Mouse (Mus musculus): ENCODE data around the gene Prf1. TPM values are rescaled to one million over a fixed set of nuclear protein-coding genes. Genes with fewer than 3 reads are reported as not detected.

Prf1 gene
- polyA plus RNA-seq, 1 experiment from 2014 or later: not detected

DNA sequence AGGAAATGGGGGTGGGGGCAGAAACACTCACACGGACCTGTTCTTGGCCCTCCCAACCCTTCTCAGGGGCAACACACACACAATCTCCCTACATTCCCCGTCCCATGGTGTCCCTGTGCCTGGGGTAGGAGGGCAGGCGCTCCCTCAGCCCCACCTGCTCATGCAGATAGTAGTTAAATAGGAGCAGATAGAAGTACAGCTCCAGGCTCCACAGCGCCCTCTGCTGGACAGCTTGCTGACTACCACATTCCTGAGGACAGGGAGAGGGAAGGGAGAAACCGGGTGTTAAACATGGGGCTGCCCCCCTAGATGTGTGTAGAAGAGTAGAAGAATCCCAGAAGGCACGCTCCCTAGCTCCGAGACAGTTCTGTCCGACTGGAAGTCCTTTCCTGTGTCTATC lies 46.3 kb downstream of the Prf1 start:
- Histone ChIP-seq H3K9ac (no peak overlapping the region), H3K9me3 (no peaks in the 10 kb centered on the region), H3K4me3 (no peak overlapping the region), H3K27ac (no peak overlapping the region), H3K36me3 (peaks cover 35% of the 10 kb centered on the region), H3K4me1 (peaks cover 28% of the 10 kb centered on the region), H3K27me3 (no peaks in the 10 kb centered on the region), H3K4me2 (no peak overlapping the region)
- 70% methylated on average over 8 of the region's 8 CpGs for WGBS
- no peak for ATAC-seq (ENCODE audit: borderline replicate concordance, extremely low read depth, low FRiP score, low TSS enrichment)

- no peak overlapping the region for H3K27ac ChIP-seq
- no peak for ATAC-seq (ENCODE audit: borderline replicate concordance, extremely low read depth, low FRiP score, low TSS enrichment)
- peaks cover 43% of the 10 kb centered on the region for H3K36me3 ChIP-seq
- H3K4me3 ChIP-seq: no peak overlapping the region
- H3K4me1 ChIP-seq: peaks cover 28% of the 10 kb centered on the region
- H3K9ac ChIP-seq: no peak overlapping the region
- no peaks in the 10 kb centered on the region for H3K27me3 ChIP-seq
- no peak overlapping the region for H3K4me2 ChIP-seq
- no peaks in the 10 kb centered on the region for H3K9me3 ChIP-seq
- 49% methylated on average over 8 of the region's 8 CpGs for WGBS
Measured at GRCm38 (mm10) chr10:61345179-61345578, 47.5 kb downstream of the Prf1 start.

GRCm38 (mm10) chr10:61346374-61346773 lies 48.7 kb downstream of the Prf1 start:
- no peaks in the 10 kb centered on the region for H3K9me3 ChIP-seq
- peaks cover 41% of the 10 kb centered on the region for H3K36me3 ChIP-seq
- peak overlapping the region; percentile 79 for H3K27ac ChIP-seq
- H3K9ac ChIP-seq: no peak overlapping the region
- no peaks in the 10 kb centered on the region for H3K27me3 ChIP-seq
- 13% methylated on average over 10 of the region's 10 CpGs for WGBS
- peak; percentile 16; the same call in 1 of the 2 replicates for ATAC-seq (ENCODE audit: borderline replicate concordance, extremely low read depth, low FRiP score, low TSS enrichment)
- no peak overlapping the region for H3K4me3 ChIP-seq
- H3K4me1 ChIP-seq: peaks cover 28% of the 10 kb centered on the region
- no peak overlapping the region for H3K4me2 ChIP-seq

DNA sequence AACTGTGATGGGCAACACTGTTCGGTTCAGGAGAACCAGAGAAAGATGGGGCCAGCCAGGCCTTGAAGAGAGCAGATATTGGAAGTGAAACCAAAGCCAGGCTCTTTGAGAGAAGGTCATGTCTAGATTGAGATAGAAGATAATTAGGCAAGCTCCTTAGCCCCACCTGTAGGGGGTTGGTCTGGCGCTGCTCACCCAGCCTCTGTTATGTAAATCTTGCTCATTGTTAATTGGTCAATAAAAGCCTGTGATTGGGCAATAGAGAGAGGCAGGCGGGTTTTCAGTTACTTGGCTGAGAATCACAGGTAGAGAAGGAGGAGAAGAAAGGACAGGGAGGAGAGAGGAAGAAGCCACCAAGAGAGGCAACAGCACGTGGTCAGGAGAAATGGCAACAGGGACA lies 53.6 kb downstream of the Prf1 start:
- Histone ChIP-seq H3K9me3 (no peaks in the 10 kb centered on the region), H3K9ac (no peak overlapping the region), H3K27ac (no peak overlapping the region), H3K4me3 (no peak overlapping the region), H3K27me3 (no peaks in the 10 kb centered on the region), H3K4me2 (no peak overlapping the region), H3K36me3 (peaks cover 48% of the 10 kb centered on the region), H3K4me1 (peaks cover 15% of the 10 kb centered on the region)
- 85% methylated on average over 4 of the region's 4 CpGs for WGBS
- no peak for ATAC-seq (ENCODE audit: borderline replicate concordance, extremely low read depth, low FRiP score, low TSS enrichment)

Other genes with a start within 250 kb of the Prf1 start
- gene Pcbd1, start 208.5 kb upstream of the Prf1 start, polyA plus RNA-seq (2015; fragmentation: Nextera tagmentation; extraction: Ambion mirVana): 70.4 and 73.5 TPM in 2 replicates
- 59.6 and 62.7 TPM in 2 replicates for gene Sgpl1, start 150.1 kb upstream of the Prf1 start, polyA plus RNA-seq (2015; fragmentation: Nextera tagmentation; extraction: Ambion mirVana)
- 5.7 and 17.0 TPM in 2 replicates for gene Tbata, start 125.9 kb upstream of the Prf1 start, polyA plus RNA-seq (2015; fragmentation: Nextera tagmentation; extraction: Ambion mirVana)
- 1.6 and 1.9 TPM in 2 replicates for gene Adamts14, start 24.4 kb upstream of the Prf1 start, polyA plus RNA-seq (2015; fragmentation: Nextera tagmentation; extraction: Ambion mirVana)
- 47.5 and 48.1 TPM in 2 replicates for gene Pald1, start 85.7 kb downstream of the Prf1 start, polyA plus RNA-seq (2015; fragmentation: Nextera tagmentation; extraction: Ambion mirVana)
- 0.09 TPM in 1 of 2 replicates, not detected in the other for gene Nodal, start 120.1 kb downstream of the Prf1 start, polyA plus RNA-seq (2015; fragmentation: Nextera tagmentation; extraction: Ambion mirVana)
- 69.3 and 71.4 TPM in 2 replicates for gene Eif4ebp2, start 154.8 kb downstream of the Prf1 start, polyA plus RNA-seq (2015; fragmentation: Nextera tagmentation; extraction: Ambion mirVana)
- gene Lrrc20, start 178.0 kb downstream of the Prf1 start, polyA plus RNA-seq (2015; fragmentation: Nextera tagmentation; extraction: Ambion mirVana): 7.9 and 8.2 TPM in 2 replicates

All from lung, embryonic 15.5 days (tissue).